Mouse (Mus musculus) midbrain, postnatal 0 days (tissue): ENCODE results near the gene Ctcfl. TPM values are rescaled to one million over a fixed set of nuclear protein-coding genes. Genes with fewer than 3 reads are reported as not detected.

ENCODE experiments used
- ATAC-seq: fragments of 200-750 bp; cut with Nextera tagmentation; 2 replicates; pipeline ENCODE4 v1.8.0; 2017; ENCODE audit warnings: moderate number of reproducible peaks, mild to moderate bottlenecking, moderate TSS enrichment, moderate library complexity; ENCODE audit not compliant: low FRiP score
- DNase-seq: peaks from one replicate; pipeline ENCODE4 v3.0.0-alpha.2; 2015; ENCODE audit warnings: low spot score
- H3K27ac ChIP-seq: fragments of 300-500 bp; sonication (generic); 2 replicates; pipeline ENCODE4 v1.5.1; 2014; ENCODE audit warnings: low read depth, mild to moderate bottlenecking, low read length, mixed read lengths
- H3K27me3 ChIP-seq: fragments of 300-500 bp; sonication (generic); 2 replicates; pipeline ENCODE4 v1.6.1; 2014; ENCODE audit warnings: low read length, control low read depth, mixed read lengths; ENCODE audit not compliant: insufficient read depth
- H3K36me3 ChIP-seq: fragments of 300-500 bp; sonication (generic); 2 replicates; pipeline ENCODE4 v1.6.1; 2014; ENCODE audit warnings: low read length, control low read depth, mixed read lengths; ENCODE audit not compliant: insufficient read depth
- H3K4me1 ChIP-seq: fragments of 300-500 bp; sonication (generic); 2 replicates; pipeline ENCODE4 v1.6.1; 2014; ENCODE audit warnings: mild to moderate bottlenecking, control low read depth, antibody characterized with exemption, low read length, mixed read lengths; ENCODE audit not compliant: insufficient read depth
- H3K4me2 ChIP-seq: fragments of 300-500 bp; sonication (generic); 2 replicates; pipeline ENCODE4 v1.6.1; 2014; ENCODE audit warnings: low read depth, mild to moderate bottlenecking, low read length, mixed read lengths; ENCODE audit not compliant: poor library complexity, severe bottlenecking
- H3K4me3 ChIP-seq: fragments of 300-500 bp; sonication (generic); 2 replicates; pipeline ENCODE4 v1.5.1; 2014; ENCODE audit warnings: low read depth, mild to moderate bottlenecking, low read length, moderate library complexity
- H3K9ac ChIP-seq: fragments of 300-500 bp; sonication (generic); replicated peaks from 2 replicates; pipeline ENCODE4 v1.6.1; 2014; ENCODE audit warnings: mild to moderate bottlenecking, low read length, moderate library complexity, mixed read lengths; ENCODE audit not compliant: poor library complexity, severe bottlenecking
- H3K9me3 ChIP-seq: fragments of 300-500 bp; sonication (generic); 2 replicates; pipeline ENCODE4 v1.6.1; 2016; ENCODE audit warnings: low read length, control low read depth
- CTCF ChIP-seq: IDR thresholded peaks from 2 replicates; pipeline ENCODE4 v1.5.1; 2016; ENCODE audit warnings: antibody characterized with exemption, mild to moderate bottlenecking
- WGBS: fragments of 180-500 bp; shearing (Covaris S2); extraction: QIAGEN DNeasy Blood & Tissue Kit; methylation state at CpG from one replicate; pipeline ENCODE4 v1.1.7; 2014; 5-methylcytosine and 5-hydroxymethylcytosine counted together
- polyA plus RNA-seq: library from polyadenylated mRNA; unstranded; fragments of >200 nt; fragmentation: Nextera tagmentation; extraction: Ambion mirVana; gene quantifications from 2 replicates; pipeline ENCODE4 v1.2.1, GENCODE M21; 2015
- total RNA-seq: library from RNA; depleted of rRNA; stranded (reverse); fragments of >200 nt; gene quantifications from 2 replicates; pipeline ENCODE4 v1.2.3, GENCODE M21; 2014

The Ctcfl gene
- total and polyA plus RNA-seq, 2 experiments from 2014 or later, result not detected

- no peak overlapping the region for H3K4me2 ChIP-seq
- TF ChIP-seq CTCF, result no peak
- no peak for DNase-seq
Measured at GRCm38 (mm10) chr2:173049817-173050216, 69.5 kb downstream of the Ctcfl start.

DNA sequence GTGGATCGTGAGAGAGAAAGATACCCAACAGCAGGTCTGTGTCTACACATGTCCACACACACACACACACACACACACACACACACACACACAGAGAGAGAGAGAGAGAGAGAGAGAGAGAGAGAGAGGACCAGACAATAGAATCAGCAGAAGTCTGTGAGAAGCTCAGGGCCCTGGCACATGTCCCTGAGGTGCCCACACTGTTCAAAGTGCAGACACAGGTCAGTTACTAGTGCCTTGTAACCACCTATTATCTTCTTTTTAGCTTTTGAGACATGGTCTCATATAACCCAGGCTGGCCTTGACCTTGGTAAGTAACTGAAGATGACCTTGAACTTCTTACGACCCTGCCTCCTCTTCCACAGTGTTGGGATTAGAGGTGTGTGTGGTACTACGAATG, 70.1 kb downstream of the Ctcfl start:
- Histone ChIP-seq H3K27ac (no peak overlapping the region), H3K4me1 (no peaks in the 10 kb centered on the region), H3K9ac (no peak overlapping the region), H3K4me2 (no peak overlapping the region), H3K27me3 (no peaks in the 10 kb centered on the region), H3K9me3 (no peaks in the 10 kb centered on the region), H3K4me3 (no peak overlapping the region), H3K36me3 (no peaks in the 10 kb centered on the region)
- ATAC-seq (no peak), DNase-seq (no peak)
- no peak for TF ChIP-seq CTCF
- WGBS, result 88% methylated on average over 3 of the region's 3 CpGs

More at GRCm38 (mm10) chr2:173049817-173050216, 69.5 kb downstream of the Ctcfl start:
- Histone ChIP-seq H3K9ac (no peak overlapping the region), H3K4me1 (no peaks in the 10 kb centered on the region), H3K9me3 (no peaks in the 10 kb centered on the region), H3K4me3 (no peak overlapping the region), H3K36me3 (no peaks in the 10 kb centered on the region), H3K27ac (no peak overlapping the region), H3K27me3 (no peaks in the 10 kb centered on the region)
- no peak for ATAC-seq
- WGBS, result 58% methylated on average over 6 of the region's 6 CpGs

DNA sequence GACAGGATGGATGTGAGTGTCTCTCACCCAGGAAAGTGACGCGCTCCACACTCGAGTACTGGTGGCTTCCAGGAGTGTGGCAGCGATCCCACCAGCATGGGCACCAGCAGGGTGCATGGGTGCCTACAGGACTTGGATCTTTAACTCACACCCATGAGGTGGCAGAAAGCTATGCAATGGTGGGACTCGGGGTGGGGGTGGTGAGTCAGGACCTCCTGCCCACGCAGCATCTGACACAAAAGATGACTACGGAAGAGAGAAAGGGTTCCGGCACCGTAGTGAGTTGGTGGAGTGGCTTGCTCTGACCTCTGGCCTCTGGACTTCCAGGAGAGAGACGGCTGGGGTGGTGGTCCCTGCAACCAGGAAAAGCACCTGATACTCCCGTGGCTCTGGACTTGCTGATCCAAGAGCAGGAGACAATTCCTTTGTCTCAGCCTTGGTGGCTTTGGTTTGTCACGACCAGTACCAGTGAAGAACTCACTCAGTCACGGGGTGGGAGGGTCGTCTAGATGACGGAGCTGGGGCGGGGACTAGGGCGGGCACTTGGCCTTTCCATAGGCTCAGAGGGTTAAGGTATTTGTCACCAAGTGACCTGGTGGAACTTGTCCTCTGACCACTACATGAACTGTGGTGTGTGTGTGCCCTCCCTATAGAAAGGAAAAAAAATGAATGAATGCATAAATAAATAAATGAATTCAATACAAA, 71.1 kb downstream of the Ctcfl start:
- no peaks in the 10 kb centered on the region for H3K36me3 ChIP-seq
- no peak for DNase-seq
- no peaks in the 10 kb centered on the region for H3K4me1 ChIP-seq
- H3K9me3 ChIP-seq, result no peaks in the 10 kb centered on the region
- H3K27ac ChIP-seq, result no peak overlapping the region
- no peak overlapping the region for H3K4me3 ChIP-seq
- TF ChIP-seq CTCF, result no peak
- H3K4me2 ChIP-seq, result no peak overlapping the region
- no peak overlapping the region for H3K9ac ChIP-seq
- ATAC-seq, result no peak
- no peaks in the 10 kb centered on the region for H3K27me3 ChIP-seq
- WGBS, result 55% methylated on average over 17 of the region's 17 CpGs

DNA sequence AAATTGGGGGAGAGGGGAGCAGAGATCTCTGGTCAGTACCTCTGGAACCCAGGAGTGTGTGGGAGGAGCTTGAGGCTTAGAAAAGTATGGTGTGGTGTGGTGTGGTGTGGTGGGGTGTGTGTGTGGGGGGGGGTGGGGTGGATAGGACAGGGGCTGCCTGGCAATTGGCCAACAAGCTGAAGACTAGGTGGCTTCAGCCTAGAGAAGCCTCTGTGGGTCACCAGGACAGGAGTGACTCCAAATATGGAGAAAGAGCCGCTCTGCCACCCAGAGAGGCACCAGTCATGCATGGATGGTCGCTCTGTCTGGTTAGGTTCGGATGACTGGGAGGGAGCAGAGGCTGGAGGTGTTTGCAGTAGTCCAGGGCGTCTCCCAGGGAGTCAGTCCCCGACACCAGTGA, 71.9 kb downstream of the Ctcfl start:
- 44% methylated on average over 5 of the region's 5 CpGs for WGBS
- H3K27me3 ChIP-seq, result no peaks in the 10 kb centered on the region
- no peak overlapping the region for H3K4me2 ChIP-seq
- no peak for TF ChIP-seq CTCF
- H3K27ac ChIP-seq, result no peak overlapping the region
- no peak overlapping the region for H3K9ac ChIP-seq
- H3K4me1 ChIP-seq, result no peaks in the 10 kb centered on the region
- H3K36me3 ChIP-seq, result no peaks in the 10 kb centered on the region
- no peaks in the 10 kb centered on the region for H3K9me3 ChIP-seq
- ATAC-seq (no peak), DNase-seq (no peak)
- no peak overlapping the region for H3K4me3 ChIP-seq

GRCm38 (mm10) chr2:173046582-173047297, 72.6 kb downstream of the Ctcfl start:
- H3K9me3 ChIP-seq, result no peaks in the 10 kb centered on the region
- H3K4me2 ChIP-seq, result no peak overlapping the region

More at GRCm38 (mm10) chr2:173046582-173047297, 72.6 kb downstream of the Ctcfl start:
- Histone ChIP-seq H3K27me3 (no peaks in the 10 kb centered on the region), H3K27ac (no peak overlapping the region), H3K9ac (no peak overlapping the region), H3K4me1 (no peaks in the 10 kb centered on the region), H3K4me3 (no peak overlapping the region), H3K36me3 (no peaks in the 10 kb centered on the region)
- no peak for TF ChIP-seq CTCF
- WGBS, result 76% methylated on average over 15 of the region's 15 CpGs
- ATAC-seq (no peak), DNase-seq (no peak)
